Mouse (Mus musculus): Measurements from ENCODE around the gene Klb. TPM values are rescaled to one million over a fixed set of nuclear protein-coding genes. Genes with fewer than 3 reads are reported as not detected.

Klb gene
- polyA plus RNA-seq, 1 experiment from 2014 or later: 14.4 TPM

GRCm38 (mm10) chr5:65390648-65391644, 42.8 kb downstream of the Klb start, which contains the start of the genes Rpl9 and Lias:
Gene Rpl9 (minus strand): TSS chr5:65391444.
Gene Lias (plus strand): TSS chr5:65391497.
- peak within 1 kb of the TSS; percentile 84 for H3K27ac ChIP-seq (ENCODE audit: low read length)
- no peaks in the 10 kb centered on the region for H3K9me3 ChIP-seq (replicated peaks; ENCODE audit: control insufficient read depth, low read length)
- H3K4me3 ChIP-seq (ENCODE audit: low read depth, low read length): peak within 1 kb of the TSS; percentile 98
- no peaks in the 10 kb centered on the region for H3K27me3 ChIP-seq (ENCODE audit: control insufficient read depth, insufficient read depth, low read depth, low read length)
- H3K4me2 ChIP-seq (ENCODE audit: low read depth, low read length): peak within 1 kb of the TSS; percentile 89
- H3K9ac ChIP-seq (ENCODE audit: low read depth, low read length): peak within 1 kb of the TSS; percentile 99
- WGBS (ENCODE audit: insufficient replicate concordance): under 1% methylated on average over 83 of the region's 83 CpGs
- peaks cover 14% of the 10 kb centered on the region for H3K4me1 ChIP-seq (ENCODE audit: control insufficient read depth, low read depth, low read length)
- H3K36me3 ChIP-seq (ENCODE audit: control insufficient read depth, insufficient read depth): peaks cover 30% of the 10 kb centered on the region
- ATAC-seq (ENCODE audit: low read depth): peak; percentile 95

- Histone ChIP-seq H3K4me2 (ENCODE audit: low read depth, low read length) (peak overlapping the region; percentile 89), H3K36me3 (ENCODE audit: control insufficient read depth, insufficient read depth) (peaks cover 30% of the 10 kb centered on the region), H3K4me3 (ENCODE audit: low read depth, low read length) (peak overlapping the region; percentile 98), H3K4me1 (ENCODE audit: control insufficient read depth, low read depth, low read length) (peaks cover 14% of the 10 kb centered on the region), H3K9ac (ENCODE audit: low read depth, low read length) (peak overlapping the region; percentile 85), H3K27me3 (ENCODE audit: control insufficient read depth, insufficient read depth, low read depth, low read length) (no peaks in the 10 kb centered on the region), H3K27ac (ENCODE audit: low read length) (peak overlapping the region; percentile 63), H3K9me3 (replicated peaks; ENCODE audit: control insufficient read depth, low read length) (no peaks in the 10 kb centered on the region)
- no peak for ATAC-seq (ENCODE audit: low read depth)
- 3% methylated on average over 12 of the region's 12 CpGs for WGBS (ENCODE audit: insufficient replicate concordance)
Measured at GRCm38 (mm10) chr5:65391753-65392152, 43.6 kb downstream of the Klb start.

GRCm38 (mm10) chr5:65394425-65394824, 46.3 kb downstream of the Klb start:
- H3K4me1 ChIP-seq (ENCODE audit: control insufficient read depth, low read depth, low read length): peaks cover 9% of the 10 kb centered on the region
- no peak overlapping the region for H3K27ac ChIP-seq (ENCODE audit: low read length)
- no peaks in the 10 kb centered on the region for H3K9me3 ChIP-seq (replicated peaks; ENCODE audit: control insufficient read depth, low read length)
- 84% methylated on average over 7 of the region's 7 CpGs for WGBS (ENCODE audit: insufficient replicate concordance)
- H3K36me3 ChIP-seq (ENCODE audit: control insufficient read depth, insufficient read depth): peaks cover 13% of the 10 kb centered on the region
- no peak overlapping the region for H3K4me2 ChIP-seq (ENCODE audit: low read depth, low read length)
- ATAC-seq (ENCODE audit: low read depth): no peak
- no peak overlapping the region for H3K4me3 ChIP-seq (ENCODE audit: low read depth, low read length)
- H3K9ac ChIP-seq (ENCODE audit: low read depth, low read length): no peak overlapping the region
- H3K27me3 ChIP-seq (ENCODE audit: control insufficient read depth, insufficient read depth, low read depth, low read length): no peaks in the 10 kb centered on the region

- peaks cover 24% of the 10 kb centered on the region for H3K36me3 ChIP-seq (ENCODE audit: control insufficient read depth, insufficient read depth)
- WGBS (ENCODE audit: insufficient replicate concordance): 31% methylated on average over 2 of the region's 2 CpGs
Measured at GRCm38 (mm10) chr5:65401251-65401994, 53.3 kb downstream of the Klb start.

GRCm38 (mm10) chr5:65407989-65408388, 59.9 kb downstream of the Klb start:
- 86% methylated on average over 12 of the region's 12 CpGs for WGBS (ENCODE audit: insufficient replicate concordance)
- Histone ChIP-seq H3K27ac (ENCODE audit: low read length) (no peak overlapping the region), H3K36me3 (ENCODE audit: control insufficient read depth, insufficient read depth) (peaks cover 21% of the 10 kb centered on the region), H3K4me3 (ENCODE audit: low read depth, low read length) (no peak overlapping the region), H3K9ac (ENCODE audit: low read depth, low read length) (no peak overlapping the region), H3K27me3 (ENCODE audit: control insufficient read depth, insufficient read depth, low read depth, low read length) (no peaks in the 10 kb centered on the region), H3K4me2 (ENCODE audit: low read depth, low read length) (no peak overlapping the region), H3K9me3 (replicated peaks; ENCODE audit: control insufficient read depth, low read length) (no peaks in the 10 kb centered on the region), H3K4me1 (ENCODE audit: control insufficient read depth, low read depth, low read length) (no peaks in the 10 kb centered on the region)
- ATAC-seq (ENCODE audit: low read depth): no peak

More at GRCm38 (mm10) chr5:65401251-65401994, 53.3 kb downstream of the Klb start:
- Histone ChIP-seq H3K4me1 (ENCODE audit: control insufficient read depth, low read depth, low read length) (peaks cover 2% of the 10 kb centered on the region; the same call in 1 of the 2 replicates), H3K4me3 (ENCODE audit: low read depth, low read length) (no peak overlapping the region), H3K4me2 (ENCODE audit: low read depth, low read length) (no peak overlapping the region), H3K9me3 (replicated peaks; ENCODE audit: control insufficient read depth, low read length) (no peaks in the 10 kb centered on the region), H3K27ac (ENCODE audit: low read length) (no peak overlapping the region), H3K9ac (ENCODE audit: low read depth, low read length) (no peak overlapping the region), H3K27me3 (ENCODE audit: control insufficient read depth, insufficient read depth, low read depth, low read length) (no peaks in the 10 kb centered on the region)
- ATAC-seq (ENCODE audit: low read depth): peak; percentile 51; the same call in 1 of the 2 replicates

GRCm38 (mm10) chr5:65415653-65416458, 67.7 kb downstream of the Klb start:
- no peaks in the 10 kb centered on the region; the same call in 1 of the 2 replicates for H3K36me3 ChIP-seq (ENCODE audit: control insufficient read depth, insufficient read depth)

GRCm38 (mm10) chr5:65419136-65419535, 71.0 kb downstream of the Klb start:
- Histone ChIP-seq H3K36me3 (ENCODE audit: control insufficient read depth, insufficient read depth) (no peaks in the 10 kb centered on the region), H3K4me2 (ENCODE audit: low read depth, low read length) (no peak overlapping the region), H3K4me3 (ENCODE audit: low read depth, low read length) (no peak overlapping the region), H3K9me3 (replicated peaks; ENCODE audit: control insufficient read depth, low read length) (no peaks in the 10 kb centered on the region), H3K27ac (ENCODE audit: low read length) (no peak overlapping the region), H3K27me3 (ENCODE audit: control insufficient read depth, insufficient read depth, low read depth, low read length) (no peaks in the 10 kb centered on the region), H3K9ac (ENCODE audit: low read depth, low read length) (no peak overlapping the region), H3K4me1 (ENCODE audit: control insufficient read depth, low read depth, low read length) (peaks cover 23% of the 10 kb centered on the region)
- ATAC-seq (ENCODE audit: low read depth): no peak
- WGBS (ENCODE audit: insufficient replicate concordance): 84% methylated on average over 10 of the region's 10 CpGs

More at GRCm38 (mm10) chr5:65415653-65416458, 67.7 kb downstream of the Klb start:
- peak overlapping the region; percentile 51 for H3K9ac ChIP-seq (ENCODE audit: low read depth, low read length)
- ATAC-seq (ENCODE audit: low read depth): peak; percentile 94
- WGBS (ENCODE audit: insufficient replicate concordance): 25% methylated on average over 26 of the region's 26 CpGs
- H3K4me1 ChIP-seq (ENCODE audit: control insufficient read depth, low read depth, low read length): peaks cover 21% of the 10 kb centered on the region
- peak overlapping the region; percentile 58 for H3K4me2 ChIP-seq (ENCODE audit: low read depth, low read length)
- H3K9me3 ChIP-seq (replicated peaks; ENCODE audit: control insufficient read depth, low read length): no peaks in the 10 kb centered on the region
- H3K27ac ChIP-seq (ENCODE audit: low read length): peak overlapping the region; percentile 75
- H3K4me3 ChIP-seq (ENCODE audit: low read depth, low read length): no peak overlapping the region
- H3K27me3 ChIP-seq (ENCODE audit: control insufficient read depth, insufficient read depth, low read depth, low read length): no peaks in the 10 kb centered on the region

GRCm38 (mm10) chr5:65420822-65421221, 72.7 kb downstream of the Klb start:
- WGBS (ENCODE audit: insufficient replicate concordance): 17% methylated on average over 6 of the region's 6 CpGs
- H3K27ac ChIP-seq (ENCODE audit: low read length): no peak overlapping the region
- peak; percentile 44; the same call in 1 of the 2 replicates for ATAC-seq (ENCODE audit: low read depth)
- no peak overlapping the region for H3K9ac ChIP-seq (ENCODE audit: low read depth, low read length)
- H3K4me1 ChIP-seq (ENCODE audit: control insufficient read depth, low read depth, low read length): peaks cover 15% of the 10 kb centered on the region
- no peaks in the 10 kb centered on the region for H3K36me3 ChIP-seq (ENCODE audit: control insufficient read depth, insufficient read depth)
- no peaks in the 10 kb centered on the region for H3K9me3 ChIP-seq (replicated peaks; ENCODE audit: control insufficient read depth, low read length)
- H3K4me2 ChIP-seq (ENCODE audit: low read depth, low read length): no peak overlapping the region
- no peak overlapping the region for H3K4me3 ChIP-seq (ENCODE audit: low read depth, low read length)
- no peaks in the 10 kb centered on the region for H3K27me3 ChIP-seq (ENCODE audit: control insufficient read depth, insufficient read depth, low read depth, low read length)

Data from liver, embryonic 16.5 days (tissue).